Mouse (Mus musculus) spleen, postnatal 36 days (tissue): ENCODE results near the gene Sh3bgrl2.
A peak's percentile ranks its signal among the peaks of the same experiment; 100 is the strongest.

ENCODE experiments used
- DNase-seq, 2 experiments: peaks; one replicate each; pipeline ENCODE4 v3.0.0; 2022; ENCODE audit warnings: low spot score in 2 of 2, mixed read lengths in 1 of 2

Gene Sh3bgrl2

DNA sequence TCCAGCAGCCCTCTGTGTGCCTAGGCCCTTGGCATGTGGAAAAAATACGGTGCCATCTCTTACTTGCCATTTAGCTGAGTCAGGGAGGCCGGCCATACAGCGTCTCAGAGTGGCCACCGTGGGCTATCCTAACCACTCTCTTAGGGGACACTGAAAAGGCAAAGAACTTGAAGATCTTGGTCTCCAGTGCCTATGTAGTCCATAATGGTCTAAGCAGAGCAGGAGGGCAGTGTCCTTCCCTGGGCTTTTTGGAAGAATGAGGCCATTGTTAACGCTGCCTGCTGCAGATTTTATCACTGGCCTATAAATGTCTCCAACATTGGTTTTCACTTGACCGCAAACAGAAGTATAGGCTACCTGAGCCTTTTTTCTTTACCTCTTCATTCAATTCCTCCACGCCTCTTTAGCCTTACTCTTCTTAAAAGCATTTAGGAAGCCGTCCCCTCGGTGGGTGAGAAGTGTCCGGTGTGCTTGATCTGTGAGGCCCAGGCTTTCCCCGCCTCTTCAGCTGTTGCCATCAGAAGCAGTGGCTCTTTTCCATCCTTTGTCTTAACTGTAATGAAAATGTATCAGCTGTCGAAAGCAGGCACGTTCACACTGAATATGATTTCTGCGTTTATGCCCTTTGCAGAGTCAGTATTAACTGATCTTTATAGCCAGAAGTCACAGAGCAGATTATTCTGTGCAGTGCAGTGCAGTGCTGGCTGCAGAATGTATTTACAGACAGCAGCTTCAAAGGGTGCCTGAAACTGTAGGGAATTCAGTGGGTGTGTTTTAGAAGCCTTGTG lies 41.7 kb downstream of the Sh3bgrl2 start:
- no peak for DNase-seq

DNA sequence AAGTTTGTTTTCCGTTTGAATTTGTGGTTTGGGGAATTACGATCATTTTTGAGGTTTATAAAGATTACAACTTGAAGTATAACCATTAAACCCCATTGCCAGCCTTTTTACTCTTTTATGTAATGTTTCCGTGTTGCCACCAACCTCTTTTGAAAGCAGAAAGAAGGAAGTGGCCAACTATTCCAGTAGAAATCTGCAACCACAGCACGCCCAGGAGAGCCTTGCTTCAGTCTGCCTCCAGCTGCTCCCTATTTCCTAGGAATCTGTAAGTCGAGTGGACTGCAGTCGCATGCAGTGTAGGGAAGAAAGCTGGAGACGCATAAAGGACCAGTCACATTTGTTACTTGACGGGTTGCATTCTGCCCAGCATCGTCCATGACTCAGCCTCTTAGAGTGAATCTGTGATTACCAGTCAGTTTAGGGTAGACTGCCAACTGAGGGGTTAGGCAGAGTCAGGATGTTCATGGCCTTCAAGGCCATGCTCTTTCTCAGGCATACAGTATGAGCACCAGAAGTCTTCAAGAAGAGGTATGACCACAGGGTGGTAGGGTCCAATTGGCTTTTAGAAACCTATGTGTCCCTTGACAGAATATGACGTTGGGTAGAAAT lies 43.8 kb downstream of the Sh3bgrl2 start:
- DNase-seq = no peak

DNA sequence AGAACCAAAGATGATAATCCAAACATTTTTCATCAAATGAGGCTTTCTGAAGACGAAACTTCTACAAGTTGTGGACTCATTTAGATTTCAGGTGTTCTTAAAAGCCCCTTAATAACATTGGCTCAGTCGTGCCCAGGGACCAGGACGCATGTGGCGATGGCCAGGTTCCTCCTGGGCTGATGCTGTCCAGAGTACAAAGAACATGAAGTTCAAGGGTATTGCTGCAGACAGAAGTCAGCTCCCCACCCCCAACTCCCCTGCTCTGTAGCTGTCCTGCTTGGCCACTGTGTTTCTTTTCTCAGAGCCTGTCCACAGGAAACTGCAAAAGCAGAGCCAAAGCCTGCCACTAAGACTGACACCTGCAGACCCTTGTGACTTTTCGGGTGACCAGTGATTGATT lies 45.7 kb downstream of the Sh3bgrl2 start:
- DNase-seq = no peak

DNA sequence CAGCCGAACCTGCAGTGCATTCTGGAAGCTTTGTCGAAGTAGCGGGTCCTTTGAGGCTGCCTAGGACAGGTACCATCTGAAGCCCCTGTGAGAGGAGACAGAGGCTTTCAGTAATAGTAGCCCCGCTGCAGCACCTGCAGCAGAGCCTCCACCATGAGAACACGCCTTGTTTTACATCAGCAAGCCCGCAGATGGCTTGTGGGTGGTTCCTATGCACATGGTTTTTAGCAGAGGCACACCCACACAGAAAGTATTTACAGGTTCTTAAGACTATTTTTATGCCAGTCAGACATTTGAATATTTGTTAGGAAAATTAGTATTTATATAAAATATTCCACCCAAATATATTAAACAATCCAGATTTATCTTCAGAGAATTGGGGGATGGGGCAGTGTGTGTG lies 48.0 kb downstream of the Sh3bgrl2 start:
- no peak for DNase-seq

DNA sequence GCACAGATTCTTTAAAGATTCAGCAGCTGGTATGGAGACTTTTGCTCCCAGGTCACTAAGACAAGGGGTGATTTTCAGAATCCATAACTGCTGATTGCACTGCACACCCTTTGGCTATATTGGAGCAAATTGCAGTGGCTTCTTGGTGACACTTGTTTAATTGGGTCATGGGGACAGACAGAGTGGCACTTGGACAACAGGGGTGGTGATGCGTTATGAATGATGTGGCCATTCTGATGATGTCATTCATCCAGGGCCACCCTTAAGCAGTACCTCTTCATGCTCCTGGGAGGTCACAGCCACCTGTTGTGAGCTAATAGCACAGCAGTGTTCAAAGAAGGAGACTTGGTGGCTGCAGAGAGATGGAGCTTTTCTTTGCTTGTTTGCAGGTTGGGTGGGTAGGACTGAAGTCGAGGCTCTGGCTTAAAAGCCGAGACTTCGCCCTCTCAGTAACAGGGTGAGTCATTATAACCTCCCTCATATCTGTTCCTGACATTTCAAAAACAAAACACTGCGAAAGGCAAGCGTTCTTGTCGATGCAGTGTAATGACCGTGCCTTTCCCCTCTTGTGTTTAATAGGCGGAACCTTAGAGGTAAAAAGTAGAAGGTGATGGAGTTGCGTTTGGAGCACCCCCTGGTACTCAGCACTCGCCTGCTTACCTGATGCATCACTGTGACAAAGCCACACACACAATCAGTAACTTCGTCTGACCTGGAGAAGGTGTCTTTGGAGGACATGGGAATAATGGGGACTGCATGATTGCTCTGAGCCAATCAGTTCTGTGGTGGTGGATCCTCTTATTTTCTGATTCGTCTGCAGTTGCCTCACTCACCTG lies 48.7 kb downstream of the Sh3bgrl2 start:
- DNase-seq = no peak

DNA sequence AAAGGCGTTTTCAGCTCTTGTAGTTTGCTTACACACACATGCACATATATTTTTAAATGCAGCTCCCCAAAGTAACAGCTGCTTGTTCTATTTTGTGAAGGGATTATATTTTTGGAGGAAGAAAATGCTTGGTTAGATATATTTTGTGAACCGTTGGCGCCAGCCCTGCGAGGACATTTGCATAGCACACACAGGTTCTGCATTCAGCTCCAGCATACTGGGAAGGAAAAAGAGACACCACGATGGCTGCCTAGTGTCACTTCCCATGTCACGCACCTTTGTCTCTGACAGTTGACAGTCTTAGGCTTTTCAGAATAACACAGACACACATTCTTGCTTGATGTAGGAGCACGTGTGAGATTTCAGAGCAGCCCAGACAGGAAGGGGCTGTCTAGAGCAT lies 49.9 kb downstream of the Sh3bgrl2 start:
- no peak for DNase-seq

DNA sequence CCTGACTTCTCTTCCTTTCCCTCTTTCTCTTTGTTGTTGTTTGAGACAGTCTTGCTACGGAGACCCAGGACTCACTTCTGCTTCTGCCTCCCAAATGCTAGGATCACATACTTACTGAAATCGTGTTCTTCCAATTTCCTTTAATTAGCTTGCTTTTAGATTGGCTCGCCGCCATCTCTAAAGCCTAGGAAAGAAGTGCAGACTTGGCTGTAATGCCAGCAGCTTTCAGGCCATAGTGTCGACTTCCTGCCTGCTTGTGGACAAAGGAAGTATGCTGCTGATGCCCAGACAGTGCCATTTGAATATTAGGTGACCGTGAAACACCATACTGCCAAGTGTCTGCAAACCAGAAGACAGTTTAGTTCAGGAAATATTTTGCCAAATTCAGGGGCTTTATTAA lies 51.4 kb downstream of the Sh3bgrl2 start:
- no peak for DNase-seq

DNA sequence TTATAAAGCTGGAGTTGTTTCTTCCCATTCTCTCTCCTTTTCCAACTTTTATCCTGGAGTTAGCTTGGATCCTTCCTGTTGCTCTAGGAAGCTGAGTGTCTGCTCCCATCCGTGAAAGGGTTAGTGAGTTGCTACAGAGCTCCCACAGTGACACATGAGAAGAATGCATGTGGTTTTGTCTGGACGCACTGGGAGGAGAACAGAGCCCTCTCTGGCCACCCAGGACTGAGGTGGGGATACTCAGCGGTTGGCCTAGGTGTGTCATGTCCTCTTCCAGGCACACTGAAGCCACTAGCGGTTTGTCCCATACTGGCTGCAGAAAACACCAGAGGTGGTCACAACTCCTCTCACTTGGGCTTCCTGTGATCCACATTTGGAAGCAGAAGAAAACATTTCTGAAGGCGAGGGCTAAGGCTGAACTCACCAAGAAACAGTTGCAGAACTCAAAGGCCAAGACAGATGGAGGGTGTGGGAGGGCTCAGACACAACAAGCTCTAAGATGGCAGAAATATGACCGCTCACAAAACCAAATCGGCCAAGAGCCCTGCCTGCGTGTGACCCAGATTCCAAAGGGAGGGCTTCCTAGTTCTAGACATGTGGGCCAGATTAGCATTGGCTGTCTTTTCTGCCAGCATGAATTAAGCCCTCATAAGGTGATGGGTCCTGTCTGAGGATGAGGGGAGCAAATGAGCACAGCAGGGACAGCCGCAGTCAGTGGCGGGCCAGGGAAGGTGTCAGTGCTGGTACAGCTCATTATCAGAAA lies 52.3 kb downstream of the Sh3bgrl2 start:
- no peak for DNase-seq

DNA sequence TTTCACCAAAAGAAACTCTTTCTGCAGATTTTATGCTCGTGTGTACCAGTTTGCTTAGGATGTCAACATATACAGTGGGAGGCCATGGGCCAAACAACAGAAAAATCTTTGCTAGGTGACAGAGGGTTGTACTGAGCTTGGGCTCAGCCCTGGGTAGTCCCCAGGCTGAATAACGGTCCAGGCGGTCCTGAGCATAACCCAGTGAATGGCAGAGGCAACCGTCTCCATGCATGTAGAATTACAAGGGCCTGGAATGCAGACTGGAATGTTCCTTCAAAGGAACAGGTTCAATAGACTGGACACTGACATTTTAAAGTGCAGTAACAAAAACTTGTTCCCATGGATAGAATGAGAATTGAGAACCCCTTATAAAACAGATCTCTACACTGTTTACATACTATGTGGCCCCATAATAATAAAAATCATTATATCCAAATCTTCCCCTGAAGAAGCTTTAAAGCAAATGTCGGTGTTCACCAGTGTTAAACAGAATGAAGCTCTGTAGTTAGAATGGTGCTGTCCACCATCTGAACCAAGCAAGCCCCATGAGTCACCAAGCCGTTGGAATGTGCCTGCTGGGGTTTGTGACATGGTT lies 54.1 kb downstream of the Sh3bgrl2 start:
- no peak for DNase-seq

DNA sequence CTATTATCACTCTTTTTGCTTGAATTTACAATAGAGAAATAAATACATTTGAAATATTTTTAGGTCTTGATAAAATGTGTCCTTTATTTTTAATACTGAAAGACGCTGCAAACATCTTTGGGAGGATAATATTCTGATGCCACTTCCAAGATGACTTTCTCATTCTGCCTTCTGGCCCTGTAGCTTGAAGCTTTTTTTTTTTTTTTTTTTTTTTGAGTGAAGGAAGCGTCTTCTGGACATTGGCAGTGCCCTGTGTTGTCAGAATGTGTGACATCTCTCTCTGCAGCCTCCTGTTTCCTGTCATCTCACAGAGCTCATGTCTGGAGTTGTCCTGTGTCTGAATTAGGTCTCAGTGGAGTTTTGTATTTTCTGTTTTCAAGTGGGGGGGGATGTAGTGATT lies 55.0 kb downstream of the Sh3bgrl2 start:
- DNase-seq = no peak

DNA sequence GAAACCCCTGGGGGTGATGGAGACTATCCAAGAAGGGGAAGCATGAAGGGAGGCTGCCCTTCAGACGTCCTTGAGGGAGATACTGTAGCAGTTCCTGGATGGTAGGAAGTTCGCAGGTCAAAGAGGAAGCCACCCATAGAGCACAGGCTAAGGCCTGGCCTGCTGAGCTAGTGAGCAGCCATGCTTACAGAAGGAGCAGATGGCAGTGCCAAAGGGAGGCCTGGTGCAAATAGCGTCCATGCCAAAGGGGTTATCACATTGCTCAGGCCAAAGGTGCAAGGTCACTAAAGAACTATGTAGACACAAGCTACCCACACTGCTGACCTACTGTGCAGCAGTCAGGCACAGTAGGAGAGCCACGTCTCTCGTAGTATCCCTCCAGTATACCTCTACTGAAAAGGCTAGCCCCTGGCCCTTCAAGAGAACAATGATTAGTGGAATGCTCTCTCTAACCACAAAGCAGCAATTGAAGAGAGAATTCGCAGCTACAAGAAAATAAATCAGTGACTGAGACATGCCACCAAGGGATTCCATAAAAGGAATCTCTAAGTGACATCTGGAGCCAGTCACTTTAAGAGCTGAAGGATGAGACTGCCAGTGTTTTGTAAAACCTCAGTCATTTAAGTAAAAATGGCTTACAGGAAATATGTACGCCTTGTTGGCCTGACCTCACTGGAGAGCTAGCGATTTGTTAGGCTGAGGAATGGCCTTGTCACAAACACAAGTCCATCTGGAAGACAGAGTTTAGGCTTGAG lies 57.9 kb downstream of the Sh3bgrl2 start:
- DNase-seq = no peak

DNA sequence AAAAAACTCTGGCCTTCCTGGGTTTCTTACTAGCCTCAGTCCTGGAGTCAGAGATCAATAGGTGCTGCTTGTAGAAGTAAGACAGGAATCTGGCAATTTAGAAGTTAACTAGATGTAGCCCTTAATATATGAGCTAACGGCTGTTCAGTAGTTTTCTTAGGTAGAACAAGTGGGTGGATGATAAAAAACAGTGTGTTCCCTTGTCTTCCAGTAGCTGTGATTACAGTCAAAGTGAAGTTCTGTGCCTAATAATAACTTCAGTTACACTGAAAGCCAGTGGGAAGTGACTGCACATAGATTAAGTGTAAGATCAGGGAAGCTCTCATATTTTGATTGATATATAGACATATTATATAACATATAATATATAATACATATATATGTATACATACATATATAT lies 60.0 kb downstream of the Sh3bgrl2 start:
- DNase-seq = no peak

DNA sequence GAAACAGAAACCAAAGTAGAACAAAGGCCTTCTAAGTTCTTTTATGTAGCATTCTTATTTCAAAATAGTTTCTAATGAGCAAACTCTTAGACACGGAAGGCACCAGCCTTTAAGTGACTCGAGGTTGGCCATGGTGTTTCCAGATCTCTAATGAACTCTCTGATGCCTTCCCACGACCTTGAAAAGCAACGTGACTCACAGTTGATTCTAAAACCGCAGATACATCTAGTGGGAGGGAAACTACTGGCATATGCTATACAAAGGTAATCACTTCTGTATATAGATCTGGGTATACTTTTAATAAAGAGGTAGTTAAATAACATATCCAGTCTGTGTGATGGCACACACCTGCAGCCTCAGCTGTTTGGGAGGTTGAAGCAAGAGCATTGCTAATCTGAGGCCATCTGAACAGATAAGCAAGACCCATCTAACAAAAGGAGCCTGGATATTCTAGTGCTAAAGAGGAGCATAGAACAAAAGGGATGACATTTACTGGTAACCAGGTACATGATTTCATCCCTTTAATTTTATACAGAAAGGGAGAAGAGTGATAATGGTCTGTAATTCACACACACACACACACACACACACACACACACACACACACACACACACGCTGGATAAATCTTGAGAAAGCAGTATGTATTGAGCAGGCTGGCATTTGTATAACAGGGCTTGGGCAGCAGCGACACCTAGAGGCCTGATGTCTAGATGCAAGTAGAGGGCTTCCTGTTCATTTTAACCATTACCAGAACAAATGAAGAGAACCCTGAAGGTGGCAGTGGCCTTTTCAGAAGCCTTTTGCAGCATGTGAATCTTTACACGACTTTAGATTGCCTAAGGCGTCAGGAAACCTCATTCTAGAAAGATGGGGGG lies 61.5 kb downstream of the Sh3bgrl2 start:
- DNase-seq = peak; percentile 52 to 59

DNA sequence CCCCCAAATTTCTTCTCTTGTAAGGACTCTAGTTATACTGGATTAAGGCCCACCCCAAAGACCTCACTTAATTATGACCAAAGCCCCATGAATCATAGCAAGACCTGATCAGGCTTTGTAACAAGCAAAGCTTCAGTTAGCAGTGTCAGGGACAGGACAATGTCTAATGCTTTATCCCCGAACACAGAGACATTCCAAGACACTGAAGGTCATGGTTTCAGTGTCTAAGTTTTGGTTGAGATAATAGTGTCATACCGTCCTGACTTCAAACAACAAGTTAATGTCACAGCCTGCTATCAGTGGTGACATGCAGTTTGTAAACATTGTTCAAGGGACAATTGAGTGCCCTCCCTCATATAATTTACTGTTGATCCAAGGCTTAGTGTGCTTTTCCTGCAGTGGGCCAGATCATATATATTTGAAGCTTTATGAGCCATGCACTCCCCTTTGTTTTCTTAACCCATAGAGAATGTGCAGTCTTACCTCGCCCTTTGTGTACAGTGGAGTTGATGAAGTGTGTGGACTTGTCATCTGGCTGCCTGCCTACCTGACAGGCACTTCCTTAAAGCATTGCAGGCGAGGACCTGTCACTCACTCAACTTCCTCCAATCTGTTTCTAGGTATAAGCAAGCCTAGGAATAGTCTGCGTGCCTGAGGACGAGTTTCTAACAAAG lies 67.9 kb downstream of the Sh3bgrl2 start:
- DNase-seq = no peak

DNA sequence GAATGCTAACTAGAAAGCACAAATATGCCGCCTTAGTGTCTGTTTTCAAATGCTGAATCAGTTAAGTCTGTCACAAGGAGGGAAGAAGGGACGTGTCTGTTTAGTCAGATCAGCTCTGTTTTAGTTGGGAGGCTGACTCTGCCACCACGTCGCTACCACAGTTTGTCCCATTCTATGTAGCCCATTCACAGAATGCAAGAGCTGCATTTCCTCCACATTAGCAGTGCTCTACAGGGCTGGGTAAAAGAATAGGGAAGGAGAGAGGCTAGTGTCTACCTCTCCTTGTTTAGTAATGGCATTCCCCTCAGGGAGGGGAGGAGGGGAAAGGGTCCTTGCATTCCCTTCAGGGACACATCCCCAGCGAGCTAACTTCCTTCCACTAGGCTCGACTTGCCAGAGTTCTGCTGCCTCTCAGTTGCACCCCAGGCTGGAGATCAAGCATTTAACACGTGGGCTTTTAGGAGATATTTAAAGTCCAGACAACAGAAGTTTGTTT lies 68.5 kb downstream of the Sh3bgrl2 start:
- DNase-seq = no peak

DNA sequence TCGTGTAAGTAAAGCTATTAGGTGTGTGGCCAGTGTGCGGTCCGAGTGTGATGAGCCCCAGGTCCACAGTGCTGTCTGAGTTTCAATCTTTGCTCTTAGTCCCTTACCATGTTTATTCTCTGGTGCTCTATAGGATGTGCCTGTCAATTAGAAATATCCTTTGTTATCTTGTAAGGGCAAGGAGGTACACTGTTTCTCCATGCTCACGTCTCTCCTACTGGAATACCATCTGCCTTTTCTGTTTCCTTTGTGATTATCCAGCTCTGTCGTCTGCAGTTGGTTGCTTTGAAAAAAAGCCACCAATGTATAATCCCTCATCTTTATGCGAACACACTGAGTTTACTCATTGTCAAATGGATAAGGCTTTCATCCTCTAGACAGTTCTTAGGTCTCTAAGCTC lies 75.3 kb downstream of the Sh3bgrl2 start:
- DNase-seq = no peak

DNA sequence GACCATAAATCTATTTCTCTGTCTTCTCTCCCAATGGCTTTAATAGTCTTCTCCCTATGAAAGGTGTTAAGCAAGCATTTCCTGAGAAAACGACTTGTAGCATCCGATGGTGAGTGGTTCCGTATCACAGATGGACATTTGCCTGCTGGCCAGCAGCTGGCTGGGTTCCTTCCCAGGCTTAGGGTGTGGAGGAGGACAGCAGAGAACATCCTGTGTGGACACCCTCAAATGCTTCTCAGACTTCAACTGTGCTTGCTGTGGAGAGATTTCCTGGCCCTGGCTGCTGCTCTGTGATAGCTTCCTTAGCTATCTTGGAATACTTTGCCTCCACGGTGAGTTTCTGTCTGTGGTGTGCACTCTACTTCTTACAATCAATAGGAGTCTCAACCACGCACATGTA lies 76.1 kb downstream of the Sh3bgrl2 start:
- no peak for DNase-seq

DNA sequence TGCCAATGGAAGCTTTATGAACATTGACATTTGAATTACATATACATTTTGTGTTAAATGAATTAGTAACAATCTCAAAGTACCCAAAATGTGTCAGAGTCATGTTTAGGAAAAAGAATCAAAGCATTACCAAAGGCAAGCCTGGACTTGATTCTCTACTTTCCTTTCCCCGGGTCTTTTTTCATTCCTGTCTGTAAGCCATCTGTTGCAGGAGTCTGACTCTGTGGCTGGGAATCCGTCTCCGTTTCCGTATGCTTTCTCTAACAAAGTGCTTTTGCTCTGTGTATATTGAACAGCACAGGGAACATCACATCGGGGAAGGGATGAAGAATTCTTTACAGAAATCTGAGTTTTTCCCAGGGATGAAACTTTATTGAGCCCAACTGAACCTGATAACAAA lies 77.0 kb downstream of the Sh3bgrl2 start:
- no peak for DNase-seq
